Mouse (Mus musculus) brain, embryonic 14.5 days (tissue): ENCODE measurements at regions not wholly inside any gene's neighbourhood (a gene's known extent, or its start where the extent isn't known, plus 50 kb on each side); places are given as distances from the start of the nearest gene placed in this dataset.

Experiments
- CTCF ChIP-seq: fragments of 200-500 bp; IDR thresholded peaks from 2 replicates; pipeline ENCODE4 v1.5.1; 2012; ENCODE audit warnings: inconsistent platforms, mild to moderate bottlenecking, moderate library complexity, borderline replicate concordance; ENCODE audit not compliant: insufficient read depth, insufficient read length; ENCODE audit errors: extremely low read depth
- POLR2A ChIP-seq: fragments of 200-500 bp; IDR thresholded peaks from 2 replicates; pipeline ENCODE4 v1.6.1; 2012; ENCODE audit warnings: mild to moderate bottlenecking, inconsistent platforms, borderline replicate concordance; ENCODE audit not compliant: poor library complexity, insufficient read depth, insufficient read length, severe bottlenecking; ENCODE audit errors: extremely low read depth

- TF ChIP-seq POLR2A (no peak), CTCF (no peak)
Observed at GRCm38 (mm10) chr9:120653170-120653569, 81.9 kb downstream of the Rpl14 start.
